In genomic region chr15:99125711-99126080, GRCm38 (mm10) we compare ENCODE assay signal across 8 mouse cellular contexts. TPM values are rescaled to one million over a fixed set of nuclear protein-coding genes. Genes with fewer than 3 reads are reported as not detected.
DNase-seq lines count a peak whose midpoint lies in the region; ATAC-seq lines count a peak whose summit lies in the region.

Gene Spats2, plus strand, starts transcription at chr15:99125916.

- no peaks in the 10 kb centered on the region for H3K9me3 ChIP-seq in embryonic facial prominence, embryonic 13.5 days
- no peaks in the 10 kb centered on the region for H3K9me3 ChIP-seq in intestine, embryonic 16.5 days (ENCODE audit: control insufficient read depth, low read length)
- H3K9me3 ChIP-seq in midbrain, embryonic 14.5 days (ENCODE audit: control insufficient read depth, low read length): no peaks in the 10 kb centered on the region

- no peak for DNase-seq in gastrocnemius, postnatal 4 days (ENCODE audit: low spot score in 2 of 2)
- no peak for DNase-seq in gastrocnemius, postnatal 14 days
- DNase-seq in 416B (ENCODE audit: low read depth): peak; percentile 59
- DNase-seq in midbrain, embryonic 14.5 days: no peak
- no peak for DNase-seq in embryo, embryonic 9.5 days (ENCODE audit: extremely low spot score)
- no peak for DNase-seq in kidney, postnatal 10 days

- peak within 1 kb of the TSS; percentile 92 for H3K9ac ChIP-seq in embryonic facial prominence, embryonic 13.5 days
- H3K9ac ChIP-seq in intestine, embryonic 16.5 days (ENCODE audit: low read depth, low read length): peak within 1 kb of the TSS; percentile 94
- peak within 1 kb of the TSS; percentile 86 for H3K9ac ChIP-seq in midbrain, embryonic 14.5 days (replicated peaks; ENCODE audit: low read length)

- ATAC-seq in embryonic facial prominence, embryonic 13.5 days (ENCODE audit: insufficient number of reproducible peaks, insufficient read depth, low FRiP score, low TSS enrichment, low read depth): no peak
- no peak; the same call in 1 of the 2 replicates for ATAC-seq in intestine, embryonic 16.5 days
- ATAC-seq in midbrain, embryonic 14.5 days (ENCODE audit: low FRiP score, low TSS enrichment): no peak; the same call in 1 of the 2 replicates

- intact Hi-C loops in gastrocnemius, postnatal 14 days (cut with DNase I; ENCODE audit: low total_unique reads): no loop called here

- peaks cover 5% of the 10 kb centered on the region; the same call in 1 of the 2 replicates for H3K27me3 ChIP-seq in embryonic facial prominence, embryonic 13.5 days
- H3K27me3 ChIP-seq in intestine, embryonic 16.5 days (replicated peaks; ENCODE audit: control insufficient read depth, insufficient read depth, low read length): no peaks in the 10 kb centered on the region
- no peaks in the 10 kb centered on the region for H3K27me3 ChIP-seq in midbrain, embryonic 14.5 days (ENCODE audit: control insufficient read depth, insufficient read depth, low read length)

- peak within 1 kb of the TSS; percentile 73 for H3K4me2 ChIP-seq in embryonic facial prominence, embryonic 13.5 days
- peak within 1 kb of the TSS; percentile 83 for H3K4me2 ChIP-seq in intestine, embryonic 16.5 days (ENCODE audit: low read depth, low read length)
- H3K4me2 ChIP-seq in midbrain, embryonic 14.5 days (ENCODE audit: low read length): peak within 1 kb of the TSS; percentile 66

- H3K27ac ChIP-seq in embryonic facial prominence, embryonic 13.5 days: peak within 1 kb of the TSS; percentile 95
- H3K27ac ChIP-seq in intestine, embryonic 16.5 days (ENCODE audit: low read length): peak within 1 kb of the TSS; percentile 95
- H3K27ac ChIP-seq in midbrain, embryonic 14.5 days (replicated peaks; ENCODE audit: low read depth, low read length): peak within 1 kb of the TSS; percentile 95

- WGBS in embryonic facial prominence, embryonic 13.5 days: under 1% methylated on average over 12 of the region's 12 CpGs
- under 1% methylated on average over 12 of the region's 12 CpGs for WGBS in intestine, embryonic 16.5 days
- 1% methylated on average over 12 of the region's 12 CpGs for WGBS in midbrain, embryonic 14.5 days

- H3K4me3 ChIP-seq in embryonic facial prominence, embryonic 13.5 days: peak within 1 kb of the TSS; percentile 75
- H3K4me3 ChIP-seq in intestine, embryonic 16.5 days (ENCODE audit: low read length): peak within 1 kb of the TSS; percentile 79
- H3K4me3 ChIP-seq in midbrain, embryonic 14.5 days (replicated peaks; ENCODE audit: low read depth, low read length): peak within 1 kb of the TSS; percentile 67

- no peaks in the 10 kb centered on the region for H3K36me3 ChIP-seq in embryonic facial prominence, embryonic 13.5 days
- H3K36me3 ChIP-seq in intestine, embryonic 16.5 days (ENCODE audit: control insufficient read depth, insufficient read depth, low read length): no peaks in the 10 kb centered on the region
- no peaks in the 10 kb centered on the region for H3K36me3 ChIP-seq in midbrain, embryonic 14.5 days (ENCODE audit: control insufficient read depth, insufficient read depth, low read length)

- H3K4me1 ChIP-seq in embryonic facial prominence, embryonic 13.5 days: peaks cover 25% of the 10 kb centered on the region
- peaks cover 14% of the 10 kb centered on the region for H3K4me1 ChIP-seq in intestine, embryonic 16.5 days (ENCODE audit: control insufficient read depth, insufficient read depth, low read length)
- peaks cover 13% of the 10 kb centered on the region for H3K4me1 ChIP-seq in midbrain, embryonic 14.5 days (ENCODE audit: control insufficient read depth, insufficient read depth, low read length)

RNA-seq across cellular contexts. Expression of gene Spats2, which starts in this region (rescaled TPM):
- 10 to 100 TPM; 21.4 to 22.4 TPM for total RNA-seq in gastrocnemius, postnatal 4 days (2021)
- total RNA-seq in gastrocnemius, postnatal 14 days (2021): 1 to 10 TPM; 7.1 to 8.7 TPM
- polyA plus RNA-seq in embryonic facial prominence, embryonic 13.5 days (2015; fragmentation: Nextera tagmentation; extraction: Ambion mirVana): 44.1 and 51.0 TPM in 2 replicates
- polyA plus RNA-seq in intestine, embryonic 16.5 days (2015; fragmentation: Nextera tagmentation; extraction: Ambion mirVana): 18.1 and 20.9 TPM in 2 replicates
- 36.2 and 41.6 TPM in 2 replicates for polyA plus RNA-seq in midbrain, embryonic 14.5 days (2014; fragmentation: Nextera tagmentation; extraction: Ambion mirVana)
